Mouse (Mus musculus): Measurements from ENCODE around the gene Rab17.

DNA sequence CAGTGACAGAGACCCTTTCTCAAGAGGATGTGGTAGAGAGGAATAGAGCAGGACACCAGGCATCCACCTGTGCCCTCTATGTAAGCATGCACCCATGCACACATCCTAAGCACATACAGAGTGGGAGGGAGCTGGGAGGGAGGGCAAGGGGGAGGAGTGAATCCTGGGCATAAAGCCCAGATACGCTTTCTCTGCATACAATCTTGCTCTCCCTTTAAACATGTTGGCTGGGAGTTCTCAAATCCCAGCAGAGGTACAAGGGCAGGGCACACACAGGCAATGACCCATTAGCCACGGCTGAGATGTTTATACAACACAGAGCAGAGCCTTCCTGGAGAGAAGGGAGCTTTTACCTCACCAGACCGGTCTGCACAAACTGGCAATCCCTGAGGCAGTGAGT lies 6.5 kb downstream of the Rab17 start:
- TF ChIP-seq CTCF (IDR thresholded peaks at IDR 0.05; ENCODE audit: borderline replicate concordance, insufficient read depth, low read length) (no peak), POLR2A (IDR thresholded peaks at IDR 0.05; ENCODE audit: low read depth, low read length) (no peak)
